Mouse (Mus musculus) common myeloid progenitor, adult 5-6 weeks (primary cell): ENCODE measurements around the gene Vmn1r22. TPM values are rescaled to one million over a fixed set of nuclear protein-coding genes. Genes with fewer than 3 reads are reported as not detected.
"Not testable (repeated sequence)": the region's sequence is repeated elsewhere in the genome, so short reads cannot be mapped to it uniquely, and the experiment has no call there.

Source experiments
- ATAC-seq: replicated peaks from 2 replicates; pipeline ENCODE4 v1.8.0; 2016; ENCODE audit warnings: low read depth, mild to moderate bottlenecking, moderate TSS enrichment, inconsistent platforms; ENCODE audit not compliant: poor library complexity, severe bottlenecking
- total RNA-seq: library from RNA; stranded (forward); fragments of 200-1000, 187-1606 nt; gene quantifications from 2 replicates; pipeline ENCODE4 v1.2.3, GENCODE M21; 2017

Gene Vmn1r22
- not detected in 2 replicates for total RNA-seq

DNA sequence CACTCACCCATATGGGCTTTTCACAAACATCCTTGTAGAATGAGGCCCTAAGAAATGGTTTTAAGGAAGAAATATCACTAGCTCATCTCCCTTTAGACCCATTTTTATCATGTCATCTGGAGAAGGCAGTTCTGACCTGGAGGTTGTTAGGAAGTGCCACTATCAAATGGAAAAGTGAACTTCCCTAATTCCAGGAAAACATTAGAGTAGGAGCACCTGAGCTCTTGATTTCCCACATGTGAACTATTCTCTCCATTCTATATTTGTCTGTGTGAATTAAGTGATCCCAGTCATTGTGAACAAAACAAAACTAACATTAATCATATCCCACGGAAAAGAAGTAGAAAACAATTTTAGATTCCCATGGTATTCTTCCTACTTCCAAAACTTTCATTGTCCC, at the start of gene Vmn1r22:
Gene Vmn1r22, minus strand, starts transcription at position 101 of the 400 bp plus-strand sequence.
- ATAC-seq, result no peak

DNA sequence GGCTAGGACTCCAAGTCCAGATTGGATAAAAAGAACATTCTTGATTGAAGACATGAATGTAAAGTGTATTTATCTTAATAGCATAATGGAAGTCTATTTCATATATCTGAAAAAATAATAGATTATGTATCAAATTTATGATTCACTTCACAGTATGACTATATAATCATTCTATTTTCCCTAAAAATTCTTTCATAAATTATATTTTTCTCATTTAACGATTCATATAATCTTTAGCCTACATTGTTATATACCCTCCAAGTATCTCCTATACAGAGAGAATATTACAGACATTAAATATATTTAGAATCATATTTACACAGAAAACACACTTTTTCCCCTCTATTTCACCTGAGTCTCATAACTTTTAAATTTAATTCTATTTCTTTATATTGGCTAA, 18.9 kb upstream of the Vmn1r22 start, which contains the start of gene Vmn1r23:
Gene Vmn1r23, minus strand, starts transcription at position 101 of the 400 bp plus-strand sequence.
- no peak for ATAC-seq

DNA sequence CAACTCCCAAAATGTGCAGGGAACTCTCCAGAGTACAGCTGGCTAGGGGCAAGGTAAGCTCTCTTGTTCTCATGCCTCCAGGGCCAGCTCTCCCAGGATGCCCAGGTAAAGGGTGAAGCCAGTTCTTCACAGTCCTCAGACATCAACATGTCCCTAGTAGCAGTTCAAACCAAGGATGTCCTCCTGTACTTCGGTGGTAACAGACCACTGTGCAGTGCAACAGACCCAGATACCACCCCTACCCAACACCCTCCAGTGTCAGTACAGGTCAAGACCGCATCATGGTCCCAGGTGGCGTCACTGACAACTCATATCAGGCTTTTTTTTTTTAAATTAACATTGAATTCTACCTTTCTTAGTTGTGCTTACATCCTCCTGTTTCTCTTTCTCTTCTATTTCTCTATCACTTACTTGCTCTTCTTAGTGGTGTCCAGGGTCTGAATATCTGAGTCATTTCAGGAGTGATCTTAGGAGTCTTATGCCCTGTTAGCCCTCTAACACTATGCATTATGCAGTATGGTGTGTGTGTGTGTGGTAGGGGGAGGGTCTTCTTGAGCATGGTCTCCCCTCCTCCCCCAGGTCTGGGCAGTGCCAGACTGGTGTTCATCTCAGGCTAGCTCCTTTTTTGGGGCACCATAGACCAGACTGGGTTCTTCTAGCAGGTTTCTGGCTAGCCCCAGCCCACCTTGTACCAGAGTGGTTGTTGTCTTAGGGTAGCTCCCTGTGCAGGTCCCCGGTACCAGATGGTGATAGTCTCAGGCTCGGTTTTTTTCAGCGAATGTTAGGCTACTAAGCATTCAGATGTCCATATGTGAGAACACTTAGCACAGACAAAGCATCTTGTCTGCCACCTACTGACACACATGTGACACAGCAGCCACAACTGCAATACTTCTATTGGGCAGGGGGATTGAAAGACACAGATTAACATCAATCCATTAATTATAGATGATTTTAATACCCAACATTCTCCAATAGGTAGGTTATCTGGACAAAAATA, 48.5 kb downstream of the Vmn1r22 start:
- ATAC-seq, result peak; percentile 99

DNA sequence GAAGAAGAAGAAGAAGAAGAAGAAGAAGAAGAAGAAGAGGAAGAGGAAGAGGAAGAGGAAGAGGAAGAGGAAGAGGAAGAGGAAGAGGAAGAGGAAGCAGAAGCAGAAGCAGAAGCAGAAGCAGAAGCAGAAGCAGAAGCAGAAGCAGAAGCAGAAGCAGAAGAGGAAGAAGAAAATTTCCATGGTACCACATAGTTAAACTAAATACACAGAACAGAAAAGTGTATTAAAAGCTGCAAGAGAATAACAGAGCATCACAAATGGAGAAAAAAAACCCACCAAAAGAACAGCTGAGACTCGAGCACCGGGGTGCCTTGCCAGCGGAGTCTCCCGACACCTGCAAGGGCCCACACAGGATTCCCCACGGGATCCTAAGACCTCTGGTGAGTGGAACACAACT, 56.7 kb downstream of the Vmn1r22 start:
- ATAC-seq, result not testable (repeated sequence)

DNA sequence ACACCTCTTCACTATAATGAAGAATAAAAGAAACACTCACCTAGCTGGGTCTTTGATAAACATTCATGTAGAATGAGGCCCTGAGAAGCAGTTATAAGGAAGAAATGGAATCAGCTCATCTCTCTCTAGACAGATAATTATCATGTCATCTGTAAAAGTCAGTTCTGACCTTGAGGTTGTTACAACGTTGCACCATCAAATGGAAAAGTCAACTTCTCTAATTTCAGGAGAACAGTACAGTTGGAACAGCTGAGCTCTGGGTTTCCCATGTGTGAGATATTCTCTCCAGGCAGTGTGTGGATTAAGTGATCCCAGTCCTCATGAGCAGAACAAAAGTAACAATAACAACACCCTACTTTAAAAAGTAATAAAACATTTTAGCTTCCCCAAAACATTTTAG, 57.5 kb downstream of the Vmn1r22 start, which contains the start of gene Vmn1r21:
Gene Vmn1r21, minus strand, starts transcription at position 58 of the 400 bp plus-strand sequence.
- no peak for ATAC-seq

Other genes with a start within 250 kb of the Vmn1r22 start
- 16.9 and 18.0 TPM in 2 replicates for gene Pyurf, start 215.9 kb downstream of the Vmn1r22 start, total RNA-seq
- 39.9 and 40.8 TPM in 2 replicates for gene Lancl2, start 205.5 kb downstream of the Vmn1r22 start, total RNA-seq
- 22.8 and 26.0 TPM in 2 replicates for gene Vopp1, start 82.9 kb downstream of the Vmn1r22 start, total RNA-seq
- gene Vmn1r21, start 57.7 kb downstream of the Vmn1r22 start, total RNA-seq, result not detected in 2 replicates
- not detected in 2 replicates for gene Vmn1r23, start 18.8 kb upstream of the Vmn1r22 start, total RNA-seq
- gene Vmn1r24, start 53.5 kb upstream of the Vmn1r22 start, total RNA-seq, result not detected in 2 replicates
- gene Vmn1r25, start 72.8 kb upstream of the Vmn1r22 start, total RNA-seq, result not detected in 2 replicates
- gene Vmn1r26, start 107.1 kb upstream of the Vmn1r22 start, total RNA-seq, result not detected in 2 replicates